Mouse (Mus musculus) hindbrain, embryonic 10.5 days (tissue): Measurements from ENCODE around the gene Lrfn4. TPM values are rescaled to one million over a fixed set of nuclear protein-coding genes. Genes with fewer than 3 reads are reported as not detected.
"Not testable (repeated sequence)": the region's sequence is repeated elsewhere in the genome, so short reads cannot be mapped to it uniquely, and the experiment has no call there.

ENCODE experiments used
- DNase-seq: peaks from one replicate; pipeline ENCODE4 v3.0.0-alpha.2; 2017; ENCODE audit warnings: low spot score
- H3K27ac ChIP-seq: fragments of 300-500 bp; sonication (generic); 2 replicates; pipeline ENCODE4 v1.5.1; 2016; ENCODE audit warnings: mild to moderate bottlenecking, moderate library complexity
- H3K27me3 ChIP-seq: fragments of 300-500 bp; sonication (generic); 2 replicates; pipeline ENCODE4 v1.6.1; 2016; ENCODE audit warnings: mild to moderate bottlenecking; ENCODE audit not compliant: poor library complexity, insufficient read depth, severe bottlenecking
- H3K36me3 ChIP-seq: fragments of 300-500 bp; sonication (generic); 2 replicates; pipeline ENCODE4 v1.6.1; 2016; ENCODE audit warnings: mild to moderate bottlenecking, moderate library complexity
- H3K4me1 ChIP-seq: fragments of 300-500 bp; sonication (generic); replicated peaks from 2 replicates; pipeline ENCODE4 v1.6.1; 2016; ENCODE audit warnings: mild to moderate bottlenecking
- H3K4me3 ChIP-seq: fragments of 300-500 bp; sonication (generic); 2 replicates; pipeline ENCODE4 v1.5.1; 2016; ENCODE audit warnings: mild to moderate bottlenecking, moderate library complexity
- H3K9me3 ChIP-seq: fragments of 300-500 bp; sonication (generic); 2 replicates; pipeline ENCODE4 v1.6.1; 2016; ENCODE audit warnings: mild to moderate bottlenecking, moderate library complexity
- WGBS: fragments of 180-500 bp; shearing (Covaris S2); methylation state at CpG from one replicate; pipeline ENCODE4 v1.1.7; 2016; 5-methylcytosine and 5-hydroxymethylcytosine counted together
- polyA plus RNA-seq: library from polyadenylated mRNA; unstranded; fragments of >200 nt; fragmentation: Nextera tagmentation; extraction: Ambion mirVana; gene quantifications from 2 replicates; pipeline ENCODE4 v1.2.1, GENCODE M21; 2016

The Lrfn4 gene
- polyA plus RNA-seq, 1 experiment from 2014 or later = 8.2 TPM

DNA sequence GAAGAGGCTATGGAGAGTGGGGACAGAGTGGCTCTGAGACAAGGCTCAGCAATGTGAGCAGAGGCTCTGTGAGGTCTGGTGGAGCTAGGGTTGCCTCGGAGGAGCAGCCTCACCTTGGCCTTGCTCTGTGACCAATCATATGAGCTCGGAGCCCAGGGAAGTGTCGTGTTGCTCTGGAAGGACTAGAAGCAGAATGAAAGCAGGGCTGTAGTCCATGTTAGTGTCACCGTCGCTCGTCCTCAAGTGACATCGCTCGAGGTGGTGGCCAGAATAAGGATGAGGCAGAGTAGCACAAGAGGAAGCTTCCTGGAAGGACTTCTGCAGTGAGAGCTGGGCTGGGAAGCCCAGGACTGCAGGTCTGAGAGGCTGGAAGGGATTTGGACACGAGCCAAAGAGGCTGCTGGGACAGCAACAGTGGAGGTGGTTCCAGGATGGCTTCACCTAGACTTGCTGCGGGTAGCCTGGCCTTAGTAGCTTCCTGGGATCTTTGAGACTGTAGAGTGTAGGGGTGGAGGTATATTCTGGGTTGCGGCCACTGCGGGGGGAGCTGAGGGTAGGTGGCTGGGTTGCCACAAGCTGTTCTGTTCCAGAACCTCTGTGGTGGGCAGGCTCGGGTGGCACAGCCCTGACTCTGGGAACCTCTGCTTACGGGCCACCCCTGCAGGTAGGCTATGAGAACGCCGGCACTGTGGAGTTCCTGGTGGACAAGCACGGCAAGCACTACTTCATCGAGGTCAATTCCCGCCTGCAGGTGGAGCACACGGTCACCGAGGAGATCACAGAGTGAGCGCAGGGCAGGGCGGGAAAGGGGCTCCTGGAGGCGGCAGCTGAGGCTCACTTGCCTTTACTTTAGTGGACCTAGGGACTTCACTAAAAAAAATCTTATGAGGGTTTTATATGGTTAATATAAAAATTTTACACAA, 11.4 kb downstream of the Lrfn4 start:
- Histone ChIP-seq H3K4me1 (peaks cover 6% of the 10 kb centered on the region), H3K4me3 (no peak overlapping the region), H3K36me3 (no peaks in the 10 kb centered on the region), H3K9me3 (no peaks in the 10 kb centered on the region), H3K27ac (no peak overlapping the region), H3K27me3 (peaks cover 5% of the 10 kb centered on the region; the same call in 1 of the 2 replicates)
- peak; percentile 47 for DNase-seq
- 40% methylated on average over 24 of the region's 24 CpGs for WGBS

DNA sequence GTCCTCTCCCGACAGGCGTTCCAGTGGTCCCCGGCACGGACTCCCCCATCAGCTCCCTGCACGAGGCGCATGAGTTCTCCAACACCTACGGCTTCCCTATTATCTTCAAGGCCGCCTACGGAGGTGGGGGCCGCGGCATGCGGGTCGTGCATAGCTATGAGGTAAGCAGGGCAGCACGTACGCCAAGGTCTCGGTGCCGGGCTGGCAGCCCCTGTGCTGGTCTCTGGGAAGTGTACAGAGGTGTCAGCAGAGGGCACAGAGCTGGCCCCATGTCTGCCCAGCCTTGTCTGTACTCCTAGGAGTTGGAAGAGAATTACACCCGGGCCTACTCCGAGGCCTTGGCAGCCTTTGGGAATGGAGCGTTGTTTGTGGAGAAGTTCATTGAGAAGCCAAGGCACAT, 13.0 kb downstream of the Lrfn4 start:
- Histone ChIP-seq H3K9me3 (no peaks in the 10 kb centered on the region), H3K4me3 (no peak overlapping the region), H3K36me3 (no peaks in the 10 kb centered on the region), H3K27ac (no peak overlapping the region), H3K27me3 (peaks cover 5% of the 10 kb centered on the region; the same call in 1 of the 2 replicates), H3K4me1 (peaks cover 6% of the 10 kb centered on the region)
- no peak for DNase-seq
- WGBS = 86% methylated on average over 20 of the region's 20 CpGs

DNA sequence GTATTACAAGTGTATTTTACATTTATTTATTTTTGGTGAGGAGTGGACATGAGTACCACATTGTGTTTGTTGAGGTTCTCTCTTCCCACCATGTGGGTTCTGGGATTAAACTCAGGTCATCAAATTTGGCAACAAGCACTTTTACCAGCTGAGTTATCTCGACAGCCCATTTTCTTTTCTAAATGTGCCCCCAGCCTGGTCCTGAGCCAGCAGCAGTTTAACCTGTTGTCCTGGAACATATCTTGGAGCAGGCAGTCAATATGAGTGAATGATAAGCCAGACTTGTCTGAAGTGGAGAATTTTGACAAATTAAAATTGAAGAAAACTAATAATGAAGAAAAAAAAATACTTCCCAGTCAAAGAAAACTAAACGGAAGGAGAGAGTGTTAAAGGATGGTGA, 19.4 kb downstream of the Lrfn4 start:
- Histone ChIP-seq H3K4me3 (no peak overlapping the region), H3K9me3 (no peaks in the 10 kb centered on the region), H3K27me3 (no peaks in the 10 kb centered on the region), H3K36me3 (no peaks in the 10 kb centered on the region), H3K27ac (no peak overlapping the region), H3K4me1 (peaks cover 9% of the 10 kb centered on the region; the same call in 1 of the 2 replicates)
- WGBS = 76% methylated on average over 2 of the region's 2 CpGs
- no peak for DNase-seq

DNA sequence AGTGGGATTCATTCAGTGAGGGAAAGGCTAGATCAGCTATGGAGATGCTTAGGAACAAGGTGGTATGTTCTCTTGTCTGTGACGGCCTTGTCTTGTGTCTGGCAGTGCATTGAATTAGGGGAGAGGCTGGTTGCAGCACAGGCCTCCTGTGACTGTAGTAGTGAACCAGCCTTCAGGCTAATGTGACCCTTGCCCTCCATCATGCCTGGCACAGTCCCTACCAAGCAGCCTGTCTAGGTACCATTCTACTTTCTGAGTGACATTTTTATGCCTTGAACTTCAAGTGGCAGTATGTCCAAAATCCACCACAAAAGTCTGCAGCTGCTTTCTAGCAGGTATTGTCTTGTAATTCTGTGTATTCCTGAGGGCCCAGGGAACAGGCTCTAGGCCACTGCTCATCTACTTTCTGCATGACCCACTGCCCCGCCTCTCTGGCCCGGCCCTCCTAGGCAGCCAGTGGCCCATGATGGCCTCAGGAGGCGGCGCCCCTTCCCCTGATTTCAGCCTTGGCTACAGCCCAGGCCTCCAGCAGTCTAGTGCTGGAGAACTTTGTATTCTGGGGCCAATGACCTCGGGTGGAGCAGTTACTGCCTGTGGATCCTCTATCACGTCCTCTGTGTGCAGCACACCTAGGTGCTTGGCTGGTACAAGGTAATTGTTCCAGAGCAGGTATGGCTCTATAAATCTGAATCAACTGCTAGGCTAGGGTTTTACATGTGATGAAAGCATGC, 21.5 kb downstream of the Lrfn4 start:
- no peaks in the 10 kb centered on the region for H3K27me3 ChIP-seq
- H3K4me3 ChIP-seq = no peak overlapping the region
- DNase-seq = no peak
- H3K4me1 ChIP-seq = peaks cover 9% of the 10 kb centered on the region; the same call in 1 of the 2 replicates
- H3K27ac ChIP-seq = no peak overlapping the region
- no peaks in the 10 kb centered on the region for H3K9me3 ChIP-seq
- no peaks in the 10 kb centered on the region for H3K36me3 ChIP-seq
- 57% methylated on average over 7 of the region's 7 CpGs for WGBS

DNA sequence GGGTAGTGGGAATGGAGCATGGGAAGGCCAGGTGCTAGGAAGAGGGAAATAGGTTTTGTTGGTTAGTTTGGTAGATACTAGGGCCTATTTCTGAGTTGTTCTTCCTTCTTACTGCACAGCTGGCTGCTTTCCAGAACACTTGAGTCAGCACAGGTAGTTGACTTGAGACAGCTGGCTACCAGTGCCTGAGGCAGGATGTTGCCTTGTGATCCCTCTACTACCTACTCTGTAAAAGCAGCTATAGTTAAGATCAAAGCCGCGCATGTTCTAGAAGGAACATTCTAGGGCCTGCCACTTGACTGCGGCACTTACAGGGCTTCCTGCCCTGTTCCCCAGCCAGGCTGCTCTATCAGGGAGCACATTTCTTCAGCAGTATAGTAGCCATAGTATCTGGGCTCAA, 25.4 kb downstream of the Lrfn4 start:
- Histone ChIP-seq H3K36me3 (no peaks in the 10 kb centered on the region), H3K4me3 (no peak overlapping the region), H3K27me3 (no peaks in the 10 kb centered on the region), H3K4me1 (peaks cover 9% of the 10 kb centered on the region; the same call in 1 of the 2 replicates), H3K9me3 (no peaks in the 10 kb centered on the region), H3K27ac (no peak overlapping the region)
- no peak for DNase-seq
- WGBS = 89% methylated on average over 3 of the region's 3 CpGs

DNA sequence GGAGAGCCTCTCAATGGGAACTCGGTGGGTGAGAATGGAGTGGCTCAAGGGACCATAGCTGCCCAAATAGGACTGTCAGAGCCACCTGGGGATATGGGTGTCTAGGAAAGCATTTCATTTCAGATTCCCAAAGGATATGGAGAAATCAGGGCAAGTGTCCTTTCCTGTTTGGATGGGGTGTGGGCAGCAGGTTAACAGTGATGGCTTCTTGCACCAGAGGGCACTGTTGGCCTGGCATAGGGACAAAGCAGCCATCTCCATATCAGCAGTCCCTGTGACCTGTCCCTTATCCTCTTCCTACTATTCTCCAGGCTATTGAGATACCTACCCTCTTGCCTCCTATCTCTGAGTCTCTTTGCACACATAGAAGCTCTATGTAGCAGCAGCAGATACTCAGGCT, 26.4 kb downstream of the Lrfn4 start:
- 80% methylated on average over 1 of the region's 1 CpGs for WGBS
- Histone ChIP-seq H3K27ac (no peak overlapping the region), H3K27me3 (no peaks in the 10 kb centered on the region), H3K9me3 (no peaks in the 10 kb centered on the region), H3K36me3 (no peaks in the 10 kb centered on the region), H3K4me1 (peaks cover 9% of the 10 kb centered on the region; the same call in 1 of the 2 replicates), H3K4me3 (no peak overlapping the region)
- DNase-seq = no peak

DNA sequence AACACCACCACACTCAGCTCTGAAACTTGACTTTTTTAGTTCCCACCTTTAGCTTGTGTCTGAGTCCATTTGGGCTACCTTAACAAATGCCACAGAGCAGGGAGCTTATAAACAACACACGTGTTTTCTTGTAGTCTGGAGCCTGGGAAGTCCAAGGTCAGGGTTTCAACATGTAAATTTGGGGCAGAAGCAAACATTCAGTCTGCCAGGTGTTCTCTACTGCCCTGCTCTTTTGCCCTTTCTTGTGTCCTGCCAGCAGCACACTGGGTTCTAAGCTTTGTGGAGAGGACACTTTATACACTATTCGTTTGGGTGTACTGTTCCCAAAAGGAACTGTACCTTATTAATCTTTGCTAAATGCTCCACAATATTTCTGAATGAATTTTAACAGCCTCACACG, 27.0 kb downstream of the Lrfn4 start:
- Histone ChIP-seq H3K36me3 (no peaks in the 10 kb centered on the region), H3K4me1 (0 out of 2 replicates have a peak, but pooled peaks cover 2% of the 10 kb centered on the region), H3K4me3 (no peak overlapping the region), H3K27ac (no peak overlapping the region), H3K9me3 (no peaks in the 10 kb centered on the region), H3K27me3 (no peaks in the 10 kb centered on the region)
- no peak for DNase-seq
- 72% methylated on average over 3 of the region's 3 CpGs for WGBS

DNA sequence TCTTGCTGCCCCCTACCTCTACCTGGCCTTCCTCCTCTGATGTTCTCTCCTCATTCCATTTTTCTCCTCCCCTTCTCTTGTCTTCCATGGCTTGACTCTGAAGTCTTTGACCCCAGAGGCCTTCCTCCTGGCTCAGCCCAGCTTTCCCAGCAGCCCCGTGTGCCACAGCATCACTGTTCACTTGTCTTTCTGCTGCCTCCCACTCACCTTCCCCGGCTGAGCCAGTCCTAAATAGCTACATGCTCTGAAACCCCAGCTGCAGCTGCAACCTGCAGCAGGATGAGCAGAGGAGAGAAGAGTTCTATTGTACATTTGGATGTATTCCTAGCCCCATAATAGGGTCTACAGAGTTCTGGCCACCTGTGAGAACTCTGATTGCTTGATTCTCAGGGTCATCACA, 28.0 kb downstream of the Lrfn4 start:
- no peak for DNase-seq
- WGBS = 65% methylated on average over 2 of the region's 2 CpGs
- H3K9me3 ChIP-seq = no peaks in the 10 kb centered on the region
- H3K4me1 ChIP-seq = 0 out of 2 replicates have a peak, but pooled peaks cover 2% of the 10 kb centered on the region
- H3K27me3 ChIP-seq = no peaks in the 10 kb centered on the region
- H3K4me3 ChIP-seq = no peak overlapping the region
- no peak overlapping the region for H3K27ac ChIP-seq
- no peaks in the 10 kb centered on the region for H3K36me3 ChIP-seq

DNA sequence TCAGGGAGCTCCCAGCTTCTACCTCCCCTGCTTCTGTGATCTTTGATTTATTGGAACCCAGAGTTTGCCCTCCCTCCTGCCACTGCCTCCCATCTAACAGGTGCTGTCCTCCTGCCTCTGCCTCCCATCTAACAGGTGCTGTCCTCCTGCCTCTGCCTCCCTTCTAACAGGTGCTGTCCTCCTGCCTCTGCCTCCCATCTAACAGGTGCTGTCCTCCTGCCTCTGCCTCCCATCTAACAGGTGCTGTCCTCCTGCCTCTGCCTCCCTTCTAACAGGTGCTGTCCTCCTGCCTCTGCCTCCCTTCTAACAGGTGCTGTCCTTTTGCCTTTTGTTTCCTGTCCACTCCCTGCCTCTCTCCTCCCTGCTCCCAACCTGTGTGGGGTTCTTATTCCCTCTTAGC, 28.7 kb downstream of the Lrfn4 start:
- H3K9me3 ChIP-seq, H3K27me3 ChIP-seq, DNase-seq, H3K36me3 ChIP-seq, H3K4me3 ChIP-seq, H3K4me1 ChIP-seq, H3K27ac ChIP-seq: not testable (repeated sequence)

DNA sequence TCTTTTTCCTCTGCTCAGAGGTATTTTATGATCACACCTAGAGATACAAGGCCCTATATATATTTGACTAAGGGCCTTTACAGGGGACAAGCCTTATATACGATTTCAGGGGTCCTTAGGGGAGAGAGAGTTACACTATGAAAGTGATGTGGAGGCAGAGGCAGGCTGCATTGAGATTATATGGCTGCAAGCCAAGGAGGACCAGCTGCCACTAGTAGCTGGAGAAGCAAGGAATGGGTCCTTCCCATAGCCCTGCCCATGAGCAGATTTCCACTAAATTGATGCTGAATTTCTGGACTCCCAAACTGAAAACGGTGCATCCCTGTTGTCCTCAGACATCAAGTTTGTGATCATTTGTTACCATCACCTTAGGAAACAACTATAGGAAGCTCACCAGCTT, 31.6 kb downstream of the Lrfn4 start:
- 0 out of 2 replicates have a peak, but pooled peaks cover 2% of the 10 kb centered on the region for H3K4me1 ChIP-seq
- H3K27ac ChIP-seq = no peak overlapping the region
- 74% methylated on average over 2 of the region's 2 CpGs for WGBS
- no peaks in the 10 kb centered on the region for H3K27me3 ChIP-seq
- no peaks in the 10 kb centered on the region for H3K9me3 ChIP-seq
- DNase-seq = no peak
- no peak overlapping the region for H3K4me3 ChIP-seq
- no peaks in the 10 kb centered on the region for H3K36me3 ChIP-seq

DNA sequence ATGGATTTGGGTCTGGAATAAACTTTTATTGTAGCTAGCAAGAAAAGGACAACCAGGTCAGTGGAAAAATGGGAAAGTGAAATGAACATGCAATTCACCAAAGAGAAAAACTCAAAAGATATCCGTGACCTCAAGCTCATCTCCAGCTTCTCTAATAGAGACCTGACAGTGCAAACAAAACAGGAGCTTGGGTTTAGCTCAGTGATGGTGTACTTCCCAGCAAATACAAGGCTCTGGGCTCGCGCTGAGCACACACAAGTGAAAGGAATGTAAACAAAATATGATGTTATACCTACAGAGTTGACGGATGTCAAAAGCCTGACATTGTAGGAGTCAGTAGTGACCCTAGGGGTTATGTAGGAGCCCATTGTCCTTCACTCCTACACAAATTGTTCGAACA, 36.2 kb downstream of the Lrfn4 start:
- H3K36me3 ChIP-seq = no peaks in the 10 kb centered on the region
- no peaks in the 10 kb centered on the region for H3K9me3 ChIP-seq
- no peak for DNase-seq
- 79% methylated on average over 5 of the region's 5 CpGs for whole genome bisulfite sequencing
- H3K27me3 ChIP-seq = no peaks in the 10 kb centered on the region
- H3K27ac ChIP-seq = no peak overlapping the region
- no peak overlapping the region for H3K4me3 ChIP-seq
- no peaks in the 10 kb centered on the region for H3K4me1 ChIP-seq

DNA sequence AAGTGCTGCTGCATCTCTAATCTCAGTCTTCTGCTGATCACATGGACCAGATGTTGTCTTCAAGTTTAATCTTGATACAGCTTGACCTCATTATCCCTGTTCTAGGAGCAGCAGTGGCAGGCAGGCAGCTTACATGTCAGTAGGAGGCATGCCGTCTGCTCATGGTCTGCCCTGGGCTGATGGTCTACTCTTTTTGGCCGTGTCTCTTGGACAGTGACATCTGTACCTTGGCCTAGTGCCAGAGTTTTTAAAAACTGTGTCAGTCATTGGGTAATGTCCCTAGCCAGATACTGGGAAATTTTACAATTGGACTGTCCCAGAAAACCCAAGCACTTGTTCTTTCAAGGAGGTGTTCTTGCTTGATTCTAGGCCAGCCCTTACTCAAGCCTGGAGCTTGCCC, 36.7 kb downstream of the Lrfn4 start:
- DNase-seq = no peak
- H3K36me3 ChIP-seq = no peaks in the 10 kb centered on the region
- H3K4me3 ChIP-seq = no peak overlapping the region
- H3K27ac ChIP-seq = no peak overlapping the region
- H3K27me3 ChIP-seq = no peaks in the 10 kb centered on the region
- H3K9me3 ChIP-seq = no peaks in the 10 kb centered on the region
- H3K4me1 ChIP-seq = no peaks in the 10 kb centered on the region
- 83% methylated on average over 2 of the region's 2 CpGs for WGBS

DNA sequence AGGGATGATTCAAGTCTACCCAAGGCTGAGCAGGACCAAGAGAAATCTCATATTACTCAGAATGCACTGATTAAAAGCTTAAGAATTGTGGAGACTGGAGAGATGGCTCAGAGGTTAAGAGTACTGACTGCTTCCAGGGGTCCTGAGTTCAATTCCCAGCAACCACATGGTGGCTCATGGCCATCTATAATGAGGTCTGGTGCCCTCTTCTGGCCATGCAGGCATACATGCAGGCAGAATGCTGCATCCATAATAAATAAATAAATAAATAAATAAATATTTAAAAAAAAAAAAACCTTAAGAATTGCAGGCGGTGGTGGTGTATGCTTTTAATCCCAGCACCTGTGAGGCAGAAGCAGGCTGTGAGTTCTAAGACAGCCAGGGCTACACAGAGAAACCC, 42.2 kb downstream of the Lrfn4 start:
- 97% methylated on average over 1 of the region's 1 CpGs for WGBS
- Histone ChIP-seq H3K9me3 (no peaks in the 10 kb centered on the region), H3K27ac (no peak overlapping the region), H3K36me3 (no peaks in the 10 kb centered on the region), H3K4me1 (no peaks in the 10 kb centered on the region), H3K27me3 (no peaks in the 10 kb centered on the region), H3K4me3 (no peak overlapping the region)
- DNase-seq = no peak
